Mouse (Mus musculus): Measurements from ENCODE around the gene Lrrc20. TPM values are rescaled to one million over a fixed set of nuclear protein-coding genes. Genes with fewer than 3 reads are reported as not detected.
A peak's percentile ranks its signal among the peaks of the same experiment; 100 is the strongest.

Lrrc20 gene
- 9.8 and 10.9 TPM in 2 replicates for polyA plus RNA-seq (2012; rRNA removed)

DNA sequence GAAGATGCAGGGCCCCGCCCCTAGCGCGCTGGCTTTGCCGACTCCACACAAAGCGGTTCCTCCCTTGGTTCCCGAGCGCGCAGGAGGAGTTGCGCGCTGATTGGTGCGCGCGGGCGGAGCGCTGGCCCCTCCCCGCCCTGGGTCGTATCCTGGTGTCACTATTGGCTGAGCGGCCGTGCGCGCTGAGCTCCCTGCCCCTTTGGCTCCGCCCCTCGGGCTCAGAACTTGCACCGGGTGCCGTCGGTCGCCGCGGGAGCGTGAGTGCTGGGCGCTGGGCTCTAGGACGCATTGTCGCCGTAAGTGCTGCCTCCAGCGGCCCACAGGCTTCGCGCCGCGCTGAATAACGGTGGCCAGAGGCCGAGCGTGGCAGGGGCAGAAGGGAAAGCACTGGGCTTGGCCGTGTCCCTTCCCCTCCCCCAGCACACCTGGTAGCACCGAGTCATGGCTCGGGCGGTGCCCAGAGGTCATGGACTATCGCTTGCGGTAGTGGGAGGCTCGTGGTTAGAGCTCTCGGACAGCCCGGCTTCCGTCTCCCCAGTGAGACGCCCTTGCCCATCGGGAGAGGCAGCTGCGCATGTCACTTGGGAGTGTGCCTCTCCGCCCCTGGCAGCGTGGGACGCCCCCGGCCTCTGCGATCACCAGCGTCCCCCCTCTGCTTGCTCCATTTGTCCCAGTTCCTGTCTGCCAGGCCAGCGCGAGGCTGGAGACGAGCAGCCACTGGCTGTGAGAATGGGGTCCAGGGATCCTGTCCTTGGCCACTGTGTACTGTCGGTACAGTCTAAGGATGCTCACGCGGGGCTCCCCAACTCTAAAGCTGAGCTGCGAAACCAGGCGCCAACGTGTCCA lies at the start of gene Lrrc20:
TSS of gene Lrrc20 (plus strand) at position 208 of the 846 bp plus-strand sequence.
- no peaks in the 10 kb centered on the region for H3K27me3 ChIP-seq (ENCODE audit: control insufficient read depth, insufficient read depth, low read length)
- WGBS: under 1% methylated on average over 70 of the region's 70 CpGs
- no peak within 1 kb of the TSS for H3K27ac ChIP-seq (ENCODE audit: control insufficient read depth, insufficient read depth, low read length)
- H3K36me3 ChIP-seq (ENCODE audit: control insufficient read depth, insufficient read depth, low read length): no peaks in the 10 kb centered on the region
- peaks cover 9% of the 10 kb centered on the region for H3K4me1 ChIP-seq (replicated peaks; ENCODE audit: control insufficient read depth, insufficient read depth, low read length)
- peak; percentile 72; the same call in 1 of the 2 replicates for TF ChIP-seq CTCF (IDR thresholded peaks at IDR 0.05; ENCODE audit: borderline replicate concordance, control insufficient read depth, extremely low read depth, insufficient read depth, low read length, poor library complexity)
- no peak for TF ChIP-seq POLR2A (IDR thresholded peaks at IDR 0.05; ENCODE audit: control insufficient read depth, extremely low read depth, insufficient read depth, low read length, poor library complexity)
- peak; percentile 94 for DNase-seq
- H3K4me3 ChIP-seq (ENCODE audit: control insufficient read depth, insufficient read depth, low read length): peak within 1 kb of the TSS; percentile 82

DNA sequence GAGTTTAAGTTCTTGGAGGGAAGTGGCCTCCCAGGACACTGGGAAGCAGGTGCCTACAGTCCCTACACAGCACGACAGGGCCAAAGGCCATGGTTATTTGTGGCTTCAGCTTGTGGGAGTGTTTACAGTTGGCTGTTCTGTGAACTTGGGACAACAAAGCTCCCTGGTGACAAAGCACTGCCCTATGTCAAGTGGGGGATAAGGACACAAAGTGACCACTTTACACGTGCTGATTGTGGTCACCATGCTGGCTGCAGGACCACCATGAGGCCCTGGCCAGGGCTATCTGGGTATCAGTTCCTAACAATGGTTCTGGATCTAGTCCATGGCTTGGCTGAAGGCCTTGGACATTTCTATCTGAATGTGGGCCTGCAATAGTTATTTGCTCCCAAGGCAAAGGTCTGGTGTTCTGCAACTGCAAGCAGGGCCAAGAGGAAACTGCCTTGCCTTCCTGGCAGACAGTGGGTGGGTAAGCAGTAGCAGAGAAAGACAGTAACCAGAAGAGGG lies 49.3 kb upstream of the Lrrc20 start:
- no peak overlapping the region for H3K4me3 ChIP-seq (ENCODE audit: control insufficient read depth, insufficient read depth, low read length)
- TF ChIP-seq POLR2A (IDR thresholded peaks at IDR 0.05; ENCODE audit: control insufficient read depth, extremely low read depth, insufficient read depth, low read length, poor library complexity): no peak
- TF ChIP-seq CTCF (IDR thresholded peaks at IDR 0.05; ENCODE audit: borderline replicate concordance, control insufficient read depth, extremely low read depth, insufficient read depth, low read length, poor library complexity): no peak
- no peaks in the 10 kb centered on the region for H3K4me1 ChIP-seq (replicated peaks; ENCODE audit: control insufficient read depth, insufficient read depth, low read length)
- no peak overlapping the region for H3K27ac ChIP-seq (ENCODE audit: control insufficient read depth, insufficient read depth, low read length)
- 78% methylated on average over 2 of the region's 2 CpGs for WGBS
- no peaks in the 10 kb centered on the region for H3K27me3 ChIP-seq (ENCODE audit: control insufficient read depth, insufficient read depth, low read length)
- DNase-seq: no peak
- H3K36me3 ChIP-seq (ENCODE audit: control insufficient read depth, insufficient read depth, low read length): peaks cover 13% of the 10 kb centered on the region

DNA sequence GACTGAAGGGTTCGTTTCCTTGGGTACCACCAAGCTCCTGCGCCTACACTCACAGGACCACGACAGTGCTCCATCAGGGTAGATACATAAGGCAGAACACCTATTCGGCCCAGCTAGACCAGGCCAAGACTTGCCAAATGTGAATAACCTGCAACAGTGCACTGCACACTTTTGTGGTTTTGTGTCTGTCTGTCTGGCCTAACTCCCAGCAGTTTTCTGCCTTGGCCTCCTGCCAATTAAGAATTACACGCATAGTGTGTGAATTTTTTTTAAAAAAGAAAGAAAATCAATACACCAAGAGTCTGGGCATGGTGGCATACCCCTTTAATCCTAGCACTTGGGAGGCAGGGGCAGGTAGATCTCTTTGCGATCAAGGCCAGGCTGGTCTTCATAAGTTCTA lies 47.6 kb upstream of the Lrrc20 start:
- Histone ChIP-seq H3K36me3 (ENCODE audit: control insufficient read depth, insufficient read depth, low read length) (peaks cover 25% of the 10 kb centered on the region), H3K27ac (ENCODE audit: control insufficient read depth, insufficient read depth, low read length) (no peak overlapping the region), H3K4me3 (ENCODE audit: control insufficient read depth, insufficient read depth, low read length) (no peak overlapping the region), H3K4me1 (replicated peaks; ENCODE audit: control insufficient read depth, insufficient read depth, low read length) (no peaks in the 10 kb centered on the region), H3K27me3 (ENCODE audit: control insufficient read depth, insufficient read depth, low read length) (no peaks in the 10 kb centered on the region)
- TF ChIP-seq POLR2A (IDR thresholded peaks at IDR 0.05; ENCODE audit: control insufficient read depth, extremely low read depth, insufficient read depth, low read length, poor library complexity) (no peak), CTCF (IDR thresholded peaks at IDR 0.05; ENCODE audit: borderline replicate concordance, control insufficient read depth, extremely low read depth, insufficient read depth, low read length, poor library complexity) (no peak)
- DNase-seq: no peak
- 80% methylated on average over 6 of the region's 6 CpGs for WGBS

DNA sequence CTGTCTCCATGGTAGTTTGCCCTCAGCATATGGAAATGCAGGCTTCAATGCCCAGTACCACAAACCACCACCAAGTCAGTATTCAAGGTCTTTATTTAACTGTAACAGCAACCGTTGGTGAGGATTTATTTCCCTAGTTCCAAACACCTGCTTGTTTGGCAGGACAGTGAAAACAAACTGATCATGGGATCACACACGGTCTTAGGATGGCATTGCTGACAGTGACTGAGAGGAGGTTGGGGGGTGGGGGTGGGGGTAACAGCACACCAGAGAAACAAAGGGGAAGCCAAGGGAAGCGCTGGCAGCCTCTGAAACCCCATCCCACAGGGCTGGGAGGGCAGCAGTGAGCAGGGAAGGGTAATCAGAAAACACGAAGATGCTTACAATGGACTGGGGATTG lies 47.2 kb upstream of the Lrrc20 start:
- Histone ChIP-seq H3K4me3 (ENCODE audit: control insufficient read depth, insufficient read depth, low read length) (no peak overlapping the region), H3K27ac (ENCODE audit: control insufficient read depth, insufficient read depth, low read length) (no peak overlapping the region), H3K36me3 (ENCODE audit: control insufficient read depth, insufficient read depth, low read length) (peaks cover 30% of the 10 kb centered on the region), H3K27me3 (ENCODE audit: control insufficient read depth, insufficient read depth, low read length) (no peaks in the 10 kb centered on the region), H3K4me1 (replicated peaks; ENCODE audit: control insufficient read depth, insufficient read depth, low read length) (no peaks in the 10 kb centered on the region)
- TF ChIP-seq POLR2A (IDR thresholded peaks at IDR 0.05; ENCODE audit: control insufficient read depth, extremely low read depth, insufficient read depth, low read length, poor library complexity): no peak
- no peak for TF ChIP-seq CTCF (IDR thresholded peaks at IDR 0.05; ENCODE audit: borderline replicate concordance, control insufficient read depth, extremely low read depth, insufficient read depth, low read length, poor library complexity)
- DNase-seq: no peak
- 79% methylated on average over 4 of the region's 4 CpGs for WGBS

DNA sequence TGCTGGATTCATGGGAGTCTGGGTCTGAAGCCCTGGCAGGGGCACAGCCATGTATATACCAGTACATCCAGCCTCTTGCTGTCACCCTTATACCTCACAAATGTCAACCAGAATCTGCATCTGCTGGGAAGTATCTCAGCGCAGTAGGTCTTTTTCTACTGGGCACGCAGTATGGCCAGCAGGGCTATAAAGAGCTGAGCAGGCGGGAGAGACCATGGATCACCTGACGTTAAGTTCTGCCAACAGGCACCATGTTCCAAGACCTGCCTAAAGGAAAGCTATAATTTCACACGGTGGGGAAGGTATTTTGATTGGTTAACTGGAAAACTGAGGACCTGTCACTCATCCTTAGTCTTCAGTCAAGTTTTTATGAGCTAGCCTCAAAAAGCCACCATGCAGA lies 46.6 kb upstream of the Lrrc20 start:
- Histone ChIP-seq H3K4me1 (replicated peaks; ENCODE audit: control insufficient read depth, insufficient read depth, low read length) (no peaks in the 10 kb centered on the region), H3K36me3 (ENCODE audit: control insufficient read depth, insufficient read depth, low read length) (peaks cover 36% of the 10 kb centered on the region), H3K4me3 (ENCODE audit: control insufficient read depth, insufficient read depth, low read length) (no peak overlapping the region), H3K27ac (ENCODE audit: control insufficient read depth, insufficient read depth, low read length) (no peak overlapping the region), H3K27me3 (ENCODE audit: control insufficient read depth, insufficient read depth, low read length) (no peaks in the 10 kb centered on the region)
- 96% methylated on average over 5 of the region's 5 CpGs for WGBS
- DNase-seq: no peak
- TF ChIP-seq CTCF (IDR thresholded peaks at IDR 0.05; ENCODE audit: borderline replicate concordance, control insufficient read depth, extremely low read depth, insufficient read depth, low read length, poor library complexity): no peak
- TF ChIP-seq POLR2A (IDR thresholded peaks at IDR 0.05; ENCODE audit: control insufficient read depth, extremely low read depth, insufficient read depth, low read length, poor library complexity): no peak

DNA sequence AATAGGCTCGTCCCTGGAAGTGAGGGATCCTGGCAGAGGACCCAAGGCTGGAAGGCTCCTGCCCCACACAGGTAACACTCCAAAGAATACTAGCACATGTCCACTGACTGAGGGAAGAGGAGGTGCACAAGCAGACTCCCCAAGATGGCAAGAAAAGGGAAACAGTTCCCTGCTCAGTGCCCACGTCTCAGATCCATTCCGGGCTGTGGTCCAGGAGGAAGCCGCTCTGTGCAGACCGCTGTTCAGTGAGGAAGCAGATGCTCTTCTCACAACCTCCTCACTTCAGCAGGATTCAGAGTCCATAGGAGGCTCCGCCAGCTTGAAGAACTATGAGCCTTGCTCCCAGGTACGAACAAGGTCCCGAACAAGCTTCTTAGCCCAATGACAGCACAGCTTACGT lies 44.2 kb upstream of the Lrrc20 start:
- Histone ChIP-seq H3K27ac (ENCODE audit: control insufficient read depth, insufficient read depth, low read length) (no peak overlapping the region), H3K4me3 (ENCODE audit: control insufficient read depth, insufficient read depth, low read length) (no peak overlapping the region), H3K36me3 (ENCODE audit: control insufficient read depth, insufficient read depth, low read length) (peaks cover 55% of the 10 kb centered on the region), H3K27me3 (ENCODE audit: control insufficient read depth, insufficient read depth, low read length) (no peaks in the 10 kb centered on the region), H3K4me1 (replicated peaks; ENCODE audit: control insufficient read depth, insufficient read depth, low read length) (no peaks in the 10 kb centered on the region)
- no peak for TF ChIP-seq POLR2A (IDR thresholded peaks at IDR 0.05; ENCODE audit: control insufficient read depth, extremely low read depth, insufficient read depth, low read length, poor library complexity)
- TF ChIP-seq CTCF (IDR thresholded peaks at IDR 0.05; ENCODE audit: borderline replicate concordance, control insufficient read depth, extremely low read depth, insufficient read depth, low read length, poor library complexity): no peak
- DNase-seq: no peak
- 98% methylated on average over 9 of the region's 9 CpGs for WGBS
